Mouse (Mus musculus) thymus, adult 2 months (tissue): ENCODE data around the gene Xpnpep3.

ENCODE experiments used
- CTCF ChIP-seq: fragments of 200-500 bp; IDR thresholded peaks from 2 replicates; pipeline ENCODE4 v1.5.1; 2012; ENCODE audit warnings: mild to moderate bottlenecking, control low read depth, low read length, moderate library complexity, borderline replicate concordance; ENCODE audit not compliant: control insufficient read depth, poor library complexity, insufficient read depth; ENCODE audit errors: extremely low read depth
- POLR2A ChIP-seq: fragments of 200-500 bp; IDR thresholded peaks from 2 replicates; pipeline ENCODE4 v1.6.1; 2012; ENCODE audit warnings: mild to moderate bottlenecking, low read length, control low read depth, moderate library complexity; ENCODE audit not compliant: control insufficient read depth, poor library complexity, insufficient read depth; ENCODE audit errors: extremely low read depth

GRCm38 (mm10) chr15:81503995-81504394 lies 104.1 kb downstream of the Xpnpep3 start:
- TF ChIP-seq CTCF (no peak), POLR2A (no peak)
